Mouse (Mus musculus) limb, embryonic 13.5 days (tissue): ENCODE data around the gene 4931428L18Rik. TPM values are rescaled to one million over a fixed set of nuclear protein-coding genes. Genes with fewer than 3 reads are reported as not detected.

Experiments
- ATAC-seq: fragments of 200-750 bp; cut with Nextera tagmentation; 2 replicates; pipeline ENCODE4 v1.8.0; 2017; ENCODE audit warnings: low read depth, moderate number of reproducible peaks, moderate TSS enrichment; ENCODE audit not compliant: low FRiP score
- H3K27ac ChIP-seq: fragments of 300-500 bp; sonication (generic); 2 replicates; pipeline ENCODE4 v1.5.1; 2015; ENCODE audit warnings: inconsistent platforms, mild to moderate bottlenecking, moderate library complexity
- H3K27me3 ChIP-seq: fragments of 300-500 bp; sonication (generic); 2 replicates; pipeline ENCODE4 v1.6.1; 2015; ENCODE audit warnings: mild to moderate bottlenecking, inconsistent platforms
- H3K36me3 ChIP-seq: fragments of 300-500 bp; sonication (generic); 2 replicates; pipeline ENCODE4 v1.6.1; 2015; ENCODE audit warnings: inconsistent platforms, mild to moderate bottlenecking, moderate library complexity
- H3K4me1 ChIP-seq: fragments of 300-500 bp; sonication (generic); 2 replicates; pipeline ENCODE4 v1.6.1; 2015; ENCODE audit warnings: inconsistent platforms
- H3K4me2 ChIP-seq: fragments of 300-500 bp; sonication (generic); replicated peaks from 2 replicates; pipeline ENCODE4 v1.6.1; 2015; ENCODE audit warnings: inconsistent platforms, mild to moderate bottlenecking, moderate library complexity
- H3K4me3 ChIP-seq: fragments of 300-500 bp; sonication (generic); 2 replicates; pipeline ENCODE4 v1.5.1; 2015; ENCODE audit warnings: moderate library complexity, mild to moderate bottlenecking, inconsistent platforms
- H3K9ac ChIP-seq: fragments of 300-500 bp; sonication (generic); 2 replicates; pipeline ENCODE4 v1.6.1; 2015; ENCODE audit warnings: mild to moderate bottlenecking, inconsistent platforms
- H3K9me3 ChIP-seq: fragments of 300-500 bp; sonication (generic); 2 replicates; pipeline ENCODE4 v1.6.1; 2016; ENCODE audit warnings: inconsistent platforms
- WGBS: fragments of 180-500 bp; shearing (Covaris S2); methylation state at CpG from one replicate; pipeline ENCODE4 v1.1.7; 2015; 5-methylcytosine and 5-hydroxymethylcytosine counted together
- polyA plus RNA-seq: library from polyadenylated mRNA; unstranded; fragments of >200 nt; fragmentation: Nextera tagmentation; extraction: Ambion mirVana; gene quantifications from 2 replicates; pipeline ENCODE4 v1.2.1, GENCODE M21; 2015

Gene 4931428L18Rik
- polyA plus RNA-seq, 1 experiment from 2014 or later = not detected

DNA sequence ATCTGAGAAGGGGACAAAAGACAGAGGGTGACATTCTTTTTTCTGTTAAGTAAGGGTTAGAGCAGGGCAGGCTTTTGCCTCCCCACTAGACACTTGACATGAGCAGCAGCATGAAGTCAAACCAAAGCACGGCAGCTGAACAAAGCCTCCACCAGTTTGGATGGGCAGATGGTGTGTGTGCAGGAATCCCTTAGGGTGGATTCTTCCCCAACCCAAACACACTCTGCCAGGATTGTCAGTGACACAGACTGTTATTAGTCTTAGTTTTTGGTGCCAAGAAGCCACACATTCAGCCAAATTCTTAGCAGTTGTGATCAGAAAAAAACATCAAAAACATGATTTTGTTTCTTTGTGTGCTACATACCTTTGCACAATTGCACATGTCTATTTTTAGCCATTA lies 44.2 kb downstream of the 4931428L18Rik start:
- no peaks in the 10 kb centered on the region for H3K4me1 ChIP-seq
- H3K27me3 ChIP-seq = no peaks in the 10 kb centered on the region
- no peaks in the 10 kb centered on the region for H3K36me3 ChIP-seq
- no peak for ATAC-seq
- 72% methylated on average over 1 of the region's 1 CpGs for WGBS
- no peak overlapping the region for H3K9ac ChIP-seq
- H3K4me2 ChIP-seq = no peak overlapping the region
- H3K4me3 ChIP-seq = no peak overlapping the region
- no peak overlapping the region for H3K27ac ChIP-seq
- no peaks in the 10 kb centered on the region for H3K9me3 ChIP-seq

DNA sequence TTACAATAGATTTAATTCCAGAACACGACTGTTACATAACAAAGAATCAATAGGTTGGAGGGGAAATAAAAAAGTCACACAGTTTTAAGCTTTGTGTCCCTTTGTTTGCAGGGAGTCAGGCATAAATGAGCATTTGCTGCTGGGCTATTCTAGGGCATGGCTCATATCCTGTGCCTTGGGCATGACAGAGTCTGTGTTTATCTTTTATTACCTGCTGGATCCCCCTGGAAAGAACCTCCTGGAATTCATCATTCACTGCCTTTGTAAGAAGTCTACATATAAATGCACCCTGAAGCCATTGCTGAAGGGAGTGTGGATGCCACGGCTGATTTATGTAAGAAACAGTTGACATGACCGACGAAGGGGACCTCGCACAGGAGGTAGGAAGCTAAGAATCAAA lies 46.4 kb downstream of the 4931428L18Rik start, which contains the start of gene Lgsn:
Gene Lgsn, plus strand, starts transcription at position 301 of the 400 bp plus-strand sequence.
- Histone ChIP-seq H3K4me3 (no peak within 1 kb of the TSS), H3K4me1 (no peaks in the 10 kb centered on the region), H3K4me2 (no peak within 1 kb of the TSS), H3K9me3 (no peaks in the 10 kb centered on the region), H3K9ac (no peak within 1 kb of the TSS), H3K36me3 (no peaks in the 10 kb centered on the region), H3K27ac (no peak within 1 kb of the TSS), H3K27me3 (no peaks in the 10 kb centered on the region)
- 67% methylated on average over 5 of the region's 5 CpGs for WGBS
- ATAC-seq = no peak

DNA sequence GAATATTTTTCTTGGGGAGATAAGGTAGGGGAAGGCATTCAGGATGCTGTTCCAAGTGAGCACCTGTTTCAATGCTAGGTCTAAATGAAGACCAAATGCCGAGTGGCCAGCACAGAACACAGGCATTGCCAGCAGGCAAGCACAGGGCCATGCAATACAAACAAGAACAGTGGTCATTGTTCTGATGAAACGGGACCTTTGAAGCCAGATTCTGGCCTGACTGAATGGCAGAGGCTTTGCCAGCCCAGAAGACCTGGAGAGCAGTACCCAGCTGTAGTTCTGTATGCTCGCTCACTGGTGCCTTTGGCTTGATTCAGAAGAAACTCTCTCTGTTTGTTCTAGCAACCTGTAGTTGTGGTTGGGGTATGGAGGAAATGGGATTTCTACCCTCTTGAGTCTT lies 47.1 kb downstream of the 4931428L18Rik start:
- Histone ChIP-seq H3K4me3 (no peak overlapping the region), H3K27ac (no peak overlapping the region), H3K4me1 (no peaks in the 10 kb centered on the region), H3K4me2 (no peak overlapping the region), H3K9ac (no peak overlapping the region), H3K36me3 (no peaks in the 10 kb centered on the region), H3K9me3 (no peaks in the 10 kb centered on the region), H3K27me3 (no peaks in the 10 kb centered on the region)
- 79% methylated on average over 3 of the region's 3 CpGs for WGBS
- no peak for ATAC-seq

DNA sequence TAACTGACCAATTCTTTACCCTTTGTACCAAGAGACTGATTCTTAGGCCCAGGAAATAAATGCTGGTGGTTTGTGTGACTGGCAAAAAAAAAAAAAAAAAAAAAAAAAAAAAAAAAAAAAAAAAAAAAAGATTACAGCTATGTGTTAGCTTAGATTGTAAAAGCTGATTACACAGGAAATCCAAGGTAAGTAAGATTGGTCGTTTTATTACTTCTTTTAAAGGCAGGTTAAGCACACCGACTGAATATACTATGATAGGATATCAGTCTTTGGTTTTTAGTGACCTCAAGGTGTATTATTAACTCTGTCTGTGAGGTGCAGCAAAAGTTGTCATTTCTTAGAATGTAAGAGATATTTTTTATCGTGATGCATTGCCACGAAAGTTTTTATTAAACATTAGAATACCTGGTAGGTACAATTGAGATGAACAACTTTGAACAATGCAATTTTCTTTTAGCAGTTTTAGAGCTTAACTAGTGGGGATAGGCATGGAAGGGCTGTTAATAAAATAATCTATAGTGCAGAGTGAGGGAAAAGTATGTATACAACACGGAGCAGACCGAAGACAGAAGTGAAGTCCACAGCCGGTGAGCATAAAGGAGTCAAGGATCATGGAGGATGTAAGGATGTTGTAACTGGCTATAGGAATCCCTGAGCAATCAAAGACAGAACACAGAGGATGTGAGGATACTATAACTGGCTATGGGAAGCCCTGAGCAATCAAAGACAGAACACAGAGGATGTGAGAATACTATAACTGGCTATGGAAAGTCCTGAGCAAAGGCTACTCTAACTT lies 57.0 kb downstream of the 4931428L18Rik start:
- Histone ChIP-seq H3K9me3 (no peaks in the 10 kb centered on the region), H3K27me3 (no peaks in the 10 kb centered on the region), H3K4me3 (no peak overlapping the region), H3K36me3 (no peaks in the 10 kb centered on the region), H3K9ac (no peak overlapping the region), H3K27ac (no peak overlapping the region), H3K4me2 (no peak overlapping the region), H3K4me1 (no peaks in the 10 kb centered on the region)
- WGBS = 75% methylated on average over 7 of the region's 7 CpGs
- no peak for ATAC-seq

DNA sequence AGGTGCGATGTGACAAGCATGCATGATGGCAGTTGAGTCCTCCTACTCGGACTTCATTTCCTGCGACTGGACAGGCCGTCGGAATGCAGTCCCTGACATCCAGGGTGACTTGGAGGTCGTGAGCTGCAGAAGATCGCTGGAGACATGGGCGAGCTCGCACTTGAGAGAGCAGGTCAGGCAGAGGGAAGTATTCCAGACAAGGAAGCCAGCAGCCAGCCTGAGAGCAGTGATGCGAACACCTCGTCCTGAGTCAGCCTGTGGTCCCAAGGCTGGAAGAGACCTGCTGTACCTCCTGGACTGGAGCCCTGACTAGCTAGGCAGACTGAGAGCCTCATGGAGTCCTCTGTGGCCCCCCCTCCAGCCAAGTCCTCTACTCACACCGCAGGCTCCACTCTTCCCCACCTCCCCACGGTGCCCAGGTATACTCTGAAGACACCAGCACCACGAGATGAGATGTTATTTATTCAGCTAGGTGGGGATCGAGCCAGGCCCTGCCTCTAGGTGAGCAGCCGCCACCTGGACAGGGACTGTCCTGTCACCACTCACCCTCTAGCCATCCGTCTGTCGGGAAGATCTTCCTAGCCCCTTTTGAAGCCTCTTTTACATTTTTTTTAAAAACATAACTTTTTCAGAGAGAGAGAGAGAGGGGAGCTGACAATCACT lies 57.8 kb downstream of the 4931428L18Rik start:
- H3K4me2 ChIP-seq = no peak overlapping the region
- H3K27me3 ChIP-seq = no peaks in the 10 kb centered on the region
- no peak; the same call in 1 of the 2 replicates for ATAC-seq
- H3K4me1 ChIP-seq = no peaks in the 10 kb centered on the region
- H3K36me3 ChIP-seq = no peaks in the 10 kb centered on the region
- no peak overlapping the region for H3K4me3 ChIP-seq
- no peak overlapping the region for H3K9ac ChIP-seq
- no peaks in the 10 kb centered on the region for H3K9me3 ChIP-seq
- 53% methylated on average over 18 of the region's 18 CpGs for WGBS
- H3K27ac ChIP-seq = no peak overlapping the region

DNA sequence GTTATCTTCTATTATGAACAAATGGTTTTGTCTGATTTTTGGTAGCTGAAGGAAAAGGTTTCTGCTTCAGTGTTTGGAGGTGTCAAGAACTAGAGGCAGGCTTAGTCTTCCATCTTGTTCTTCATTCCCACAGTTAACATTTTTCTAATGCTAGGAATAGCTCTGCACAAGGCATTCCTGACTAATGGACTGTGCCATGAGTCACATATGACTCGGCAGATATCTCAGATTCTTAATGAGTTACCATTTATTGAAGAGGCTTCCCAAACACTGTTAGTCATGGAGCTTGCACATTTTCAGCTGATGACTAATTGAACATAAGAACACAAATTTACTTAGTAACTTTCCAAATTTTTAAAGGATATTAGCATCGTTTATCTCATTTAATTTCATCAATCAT lies 65.6 kb downstream of the 4931428L18Rik start:
- 77% methylated on average over 2 of the region's 2 CpGs for WGBS
- no peak for ATAC-seq

DNA sequence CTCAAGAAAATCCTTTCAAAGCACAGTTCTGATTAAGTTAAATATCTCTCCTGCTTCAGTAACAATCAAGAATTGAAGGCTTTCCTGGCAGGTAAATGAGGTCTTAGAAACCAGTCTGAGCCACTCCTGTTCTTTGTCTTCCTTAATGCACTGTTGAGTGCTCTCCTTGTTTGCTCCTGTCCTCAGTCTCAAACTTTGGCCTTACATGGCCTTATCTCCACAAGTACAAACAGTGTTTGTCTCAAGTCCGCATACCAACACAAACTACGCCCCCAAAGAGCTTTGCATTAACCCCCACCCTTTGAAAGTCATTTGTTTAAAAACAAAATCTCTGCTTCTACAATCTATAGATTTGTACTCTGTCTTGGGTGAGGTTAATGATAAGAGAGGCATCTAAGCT lies 66.3 kb downstream of the 4931428L18Rik start:
- Histone ChIP-seq H3K4me3 (no peak overlapping the region), H3K9ac (no peak overlapping the region), H3K4me1 (no peaks in the 10 kb centered on the region), H3K27me3 (no peaks in the 10 kb centered on the region), H3K36me3 (no peaks in the 10 kb centered on the region), H3K27ac (no peak overlapping the region), H3K4me2 (no peak overlapping the region), H3K9me3 (no peaks in the 10 kb centered on the region)
- 86% methylated on average over 2 of the region's 2 CpGs for WGBS
- ATAC-seq = no peak

More for the DNA sequence above, 65.6 kb downstream of the 4931428L18Rik start:
- no peak overlapping the region for H3K4me2 ChIP-seq
- H3K36me3 ChIP-seq = no peaks in the 10 kb centered on the region
- no peaks in the 10 kb centered on the region for H3K4me1 ChIP-seq
- H3K4me3 ChIP-seq = no peak overlapping the region
- H3K9me3 ChIP-seq = no peaks in the 10 kb centered on the region
- H3K27me3 ChIP-seq = no peaks in the 10 kb centered on the region
- H3K9ac ChIP-seq = no peak overlapping the region
- H3K27ac ChIP-seq = no peak overlapping the region

DNA sequence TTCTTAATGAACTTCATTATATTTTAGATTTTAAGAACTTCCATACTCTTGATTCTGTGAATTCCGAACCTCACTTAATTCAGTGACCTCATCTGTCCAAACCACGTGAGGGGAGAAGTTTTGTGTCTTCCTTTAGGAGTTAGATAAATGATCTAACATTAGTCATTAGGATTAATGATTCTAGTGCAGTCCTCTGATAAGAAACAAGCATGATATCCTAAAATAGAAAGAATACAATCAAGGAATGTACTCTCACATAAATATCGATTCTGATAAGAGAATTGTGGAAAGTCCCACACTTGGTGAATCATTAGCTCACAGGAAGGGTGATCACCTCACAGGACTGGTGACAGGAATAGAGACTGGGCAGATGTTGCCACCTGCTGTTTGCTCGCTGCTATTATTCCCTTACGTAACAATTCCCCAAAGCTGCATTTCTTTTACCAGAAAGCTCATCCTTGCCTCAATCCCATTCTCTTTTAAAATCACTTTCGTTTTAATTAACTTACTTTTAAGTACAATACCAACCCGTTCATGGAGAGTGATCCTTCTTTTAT lies 68.6 kb downstream of the 4931428L18Rik start:
- no peaks in the 10 kb centered on the region for H3K27me3 ChIP-seq
- H3K27ac ChIP-seq = no peak overlapping the region
- H3K9ac ChIP-seq = no peak overlapping the region
- WGBS = 23% methylated on average over 7 of the region's 7 CpGs
- H3K36me3 ChIP-seq = no peaks in the 10 kb centered on the region
- no peak overlapping the region for H3K4me2 ChIP-seq
- no peaks in the 10 kb centered on the region for H3K9me3 ChIP-seq
- ATAC-seq = no peak; the same call in 1 of the 2 replicates
- peaks cover 16% of the 10 kb centered on the region for H3K4me1 ChIP-seq
- H3K4me3 ChIP-seq = no peak overlapping the region

DNA sequence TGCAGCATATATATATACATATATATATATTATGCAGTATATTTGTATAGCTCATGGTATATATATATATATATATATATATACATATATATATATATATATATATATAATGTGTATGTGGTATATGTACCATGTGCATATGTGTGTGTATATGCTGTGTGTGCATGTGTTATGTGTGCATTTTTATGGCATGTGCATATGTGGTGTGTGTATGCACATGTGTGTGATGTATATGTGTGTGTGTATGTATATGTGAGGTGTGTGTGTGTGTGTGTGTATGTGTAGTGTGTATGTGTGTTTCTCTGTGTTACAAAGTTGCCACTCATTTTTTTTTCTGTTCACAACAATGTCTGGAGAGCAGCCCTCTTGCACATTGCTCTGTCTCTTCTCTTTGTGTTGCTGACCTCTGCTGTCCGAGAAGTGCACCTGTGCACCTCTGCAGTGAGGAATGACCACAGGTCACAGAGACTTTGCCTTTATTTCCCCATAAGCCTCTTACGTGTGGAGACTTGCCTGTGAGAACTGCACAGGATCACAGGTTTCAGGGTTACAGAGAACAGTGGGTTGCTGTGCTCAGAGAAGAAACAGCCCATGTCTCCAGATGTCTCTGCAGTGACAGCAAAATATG lies 69.6 kb downstream of the 4931428L18Rik start:
- peaks cover 19% of the 10 kb centered on the region for H3K4me1 ChIP-seq
- no peak for ATAC-seq
- no peak overlapping the region for H3K4me2 ChIP-seq
- no peaks in the 10 kb centered on the region for H3K9me3 ChIP-seq
- H3K4me3 ChIP-seq = no peak overlapping the region
- no peaks in the 10 kb centered on the region for H3K27me3 ChIP-seq
- H3K9ac ChIP-seq = no peak overlapping the region
- no peak overlapping the region for H3K27ac ChIP-seq
- 56% methylated on average over 2 of the region's 2 CpGs for WGBS
- H3K36me3 ChIP-seq = no peaks in the 10 kb centered on the region

DNA sequence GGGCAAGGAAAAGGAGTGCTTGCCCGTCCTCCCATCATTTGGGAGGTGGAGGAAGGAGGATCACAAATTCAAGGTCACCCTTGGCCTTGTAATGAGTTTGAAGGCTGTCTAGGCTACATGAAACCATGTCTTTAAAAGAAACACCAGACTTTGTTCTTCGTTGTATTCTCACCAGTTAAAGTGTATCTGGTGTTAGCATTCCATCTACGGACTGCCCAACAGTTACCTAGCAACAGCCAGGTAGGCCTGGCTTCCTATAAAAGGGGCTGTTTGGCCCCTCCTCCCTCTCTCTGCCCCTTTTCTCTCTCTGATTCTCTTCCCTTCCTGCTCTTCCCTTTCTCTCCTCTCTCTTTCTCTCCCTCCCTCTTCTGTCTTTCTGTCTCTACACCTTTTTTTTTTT lies 71.9 kb downstream of the 4931428L18Rik start:
- ATAC-seq = no peak
- 61% methylated on average over 3 of the region's 3 CpGs for WGBS
- no peak overlapping the region for H3K4me2 ChIP-seq

DNA sequence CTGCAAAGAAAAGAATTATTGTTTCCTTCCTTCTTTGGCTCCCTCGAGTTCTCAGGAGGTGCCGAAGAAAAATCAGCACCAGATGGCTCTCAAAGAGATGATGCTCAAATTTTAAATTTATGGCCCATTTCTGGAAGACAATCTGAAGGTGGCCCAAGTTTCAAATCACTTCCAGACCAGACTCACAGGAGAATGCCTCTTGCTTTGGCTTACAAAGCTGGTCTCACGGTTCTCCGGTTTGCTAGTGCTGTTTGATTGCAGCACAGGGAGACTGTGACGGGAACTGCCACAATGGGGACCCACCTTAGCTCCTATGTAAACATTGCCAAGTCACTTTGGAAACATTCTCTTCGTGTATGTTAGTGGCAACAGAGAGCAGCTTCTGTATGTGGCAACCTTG lies 72.8 kb downstream of the 4931428L18Rik start:
- no peak overlapping the region for H3K27ac ChIP-seq
- H3K9ac ChIP-seq = no peak overlapping the region
- H3K4me2 ChIP-seq = no peak overlapping the region
- H3K4me3 ChIP-seq = no peak overlapping the region
- no peaks in the 10 kb centered on the region for H3K9me3 ChIP-seq
- no peaks in the 10 kb centered on the region for H3K36me3 ChIP-seq
- no peak; the same call in 1 of the 2 replicates for ATAC-seq
- WGBS = 11% methylated on average over 6 of the region's 6 CpGs
- H3K27me3 ChIP-seq = no peaks in the 10 kb centered on the region
- peaks cover 19% of the 10 kb centered on the region for H3K4me1 ChIP-seq

More for the DNA sequence above, 71.9 kb downstream of the 4931428L18Rik start:
- H3K4me1 ChIP-seq = peaks cover 19% of the 10 kb centered on the region
- no peaks in the 10 kb centered on the region for H3K9me3 ChIP-seq
- no peaks in the 10 kb centered on the region for H3K36me3 ChIP-seq
- H3K27me3 ChIP-seq = no peaks in the 10 kb centered on the region
- no peak overlapping the region for H3K27ac ChIP-seq
- no peak overlapping the region for H3K9ac ChIP-seq
- no peak overlapping the region for H3K4me3 ChIP-seq

DNA sequence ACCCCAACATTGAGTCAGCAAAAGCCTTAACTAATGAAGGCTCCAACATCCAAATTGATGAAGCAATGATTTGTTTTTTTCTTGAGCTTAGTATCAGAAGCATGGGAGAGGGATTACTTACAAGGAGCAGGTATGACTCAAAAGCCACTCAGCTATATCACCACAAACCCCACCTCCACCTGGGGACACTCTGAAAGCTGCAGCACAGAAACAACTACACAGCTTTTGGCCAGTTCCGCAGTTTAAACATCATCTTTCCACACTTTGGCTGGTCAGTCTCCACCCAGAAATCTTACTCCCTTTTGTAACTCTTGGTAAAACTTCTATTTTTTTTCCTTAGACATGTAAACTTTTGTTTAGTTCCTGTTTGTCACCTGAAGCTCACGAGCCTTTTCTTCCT lies 78.9 kb downstream of the 4931428L18Rik start:
- H3K36me3 ChIP-seq = no peaks in the 10 kb centered on the region
- peaks cover 9% of the 10 kb centered on the region for H3K4me1 ChIP-seq
- no peak overlapping the region for H3K9ac ChIP-seq
- no peak overlapping the region for H3K4me3 ChIP-seq
- H3K27me3 ChIP-seq = no peaks in the 10 kb centered on the region
- no peak overlapping the region for H3K27ac ChIP-seq
- 75% methylated on average over 2 of the region's 2 CpGs for WGBS
- no peak for ATAC-seq
- no peak overlapping the region for H3K4me2 ChIP-seq
- no peaks in the 10 kb centered on the region for H3K9me3 ChIP-seq
